In the genomic region with DNA sequence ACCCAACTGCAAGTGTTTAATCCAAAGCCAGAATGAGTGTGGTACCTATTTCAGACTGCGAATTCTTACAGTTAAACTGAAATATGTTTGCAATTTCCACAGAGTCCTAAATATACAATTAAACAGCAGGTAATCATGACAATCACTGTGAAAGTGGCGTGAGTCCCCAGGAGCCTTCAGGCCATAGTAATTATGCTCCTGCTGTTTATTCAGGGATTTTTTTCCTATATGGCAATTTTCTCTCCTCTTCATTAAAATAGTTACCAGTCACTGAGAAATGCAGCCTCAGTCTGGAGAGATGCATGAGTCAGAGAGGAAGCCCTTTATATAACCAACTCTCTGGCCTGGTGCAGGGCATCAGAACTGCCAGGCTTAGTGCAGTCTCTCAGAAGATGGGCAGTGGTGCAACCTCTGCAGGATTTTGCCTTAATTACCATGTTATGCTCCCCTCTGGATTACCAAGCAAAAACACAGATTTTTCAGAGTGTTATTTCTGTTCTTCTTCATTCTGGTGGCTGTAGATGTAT, we compare ENCODE assay signal across 30 mouse cellular contexts.
DNase-seq lines count a peak whose midpoint lies in the region; ATAC-seq lines count a peak whose summit lies in the region.
"Had no signal": no experiment of that assay in that cellular context is flagged by ENCODE, and none has a peak within 500 bp of the region (broad histone marks: within the 10 kb centered on the region; RNA-seq: fewer than 3 reads in every experiment).

No protein-coding gene starts in this region.

- H3K27me3 ChIP-seq in neural tube, embryonic 15.5 days (replicated peaks): no peaks in the 10 kb centered on the region
- H3K27me3 ChIP-seq in forebrain, embryonic 10.5 days (ENCODE audit: poor library complexity, severe bottlenecking): no peaks in the 10 kb centered on the region
- H3K27me3 ChIP-seq: heart, embryonic 15.5 days; limb, embryonic 15.5 days; liver, embryonic 13.5 days; megakaryocyte, embryonic 14.5 days; midbrain, embryonic 12.5 days had no signal

- H3K4me2 ChIP-seq in neural tube, embryonic 15.5 days: no peak overlapping the region
- H3K4me2 ChIP-seq: heart, embryonic 15.5 days; limb, embryonic 15.5 days; liver, embryonic 13.5 days; midbrain, embryonic 12.5 days had no signal

- H3K36me3 ChIP-seq in neural tube, embryonic 15.5 days: no peaks in the 10 kb centered on the region
- H3K36me3 ChIP-seq in forebrain, embryonic 10.5 days (replicated peaks): no peaks in the 10 kb centered on the region
- H3K36me3 ChIP-seq: heart, embryonic 10.5 days; heart, embryonic 15.5 days; limb, embryonic 10.5 days; limb, embryonic 15.5 days; liver, embryonic 13.5 days; midbrain, embryonic 12.5 days had no signal

- DNase-seq in cerebellum, adult 9-11 months: no peak
- DNase-seq in left cerebral cortex, adult 11 months (ENCODE audit: low spot score): peak; percentile 23
- no peak for DNase-seq in left cerebral cortex, postnatal 4 days
- DNase-seq in right cerebral cortex, adult 2 months (ENCODE audit: low spot score in 2 of 2): peak; percentile 22 to 28
- no peak for DNase-seq in right cerebral cortex, postnatal 25 days
- DNase-seq in forebrain, embryonic 10.5 days (ENCODE audit: extremely low spot score, low spot score): no peak
- DNase-seq: cerebellum, adult 18-20 months; cerebellum, postnatal 36 days; gastrocnemius, postnatal 25 days; heart, adult 11 months; kidney, adult 8-10 months; kidney, postnatal 4 days; liver, embryonic 13.5 days; lung, adult 18-20 months; lung, postnatal 4 days; spleen, adult 18-20 months; thymus, postnatal 14 days had no signal

- intact Hi-C loops in left cerebral cortex, postnatal 4 days (cut with DNase I): no loop called here

- WGBS in neural tube, embryonic 15.5 days: 41% methylated on average over 2 of the region's 2 CpGs
- WGBS in forebrain, embryonic 10.5 days: 79% methylated on average over 2 of the region's 2 CpGs

- no peak overlapping the region for H3K9ac ChIP-seq in neural tube, embryonic 15.5 days (replicated peaks)
- H3K9ac ChIP-seq: heart, embryonic 15.5 days; limb, embryonic 15.5 days; liver, embryonic 13.5 days; midbrain, embryonic 12.5 days had no signal

- no peaks in the 10 kb centered on the region for H3K4me1 ChIP-seq in neural tube, embryonic 15.5 days
- no peaks in the 10 kb centered on the region for H3K4me1 ChIP-seq in forebrain, embryonic 10.5 days
- H3K4me1 ChIP-seq: heart, embryonic 10.5 days; heart, embryonic 15.5 days; limb, embryonic 10.5 days; limb, embryonic 15.5 days; liver, embryonic 13.5 days; megakaryocyte, embryonic 14.5 days; midbrain, embryonic 12.5 days had no signal

- ATAC-seq in cerebellum, adult (ENCODE audit: insufficient number of reproducible peaks, low FRiP score, low TSS enrichment): peak; percentile 75; the same call in 1 of the 2 replicates
- ATAC-seq in neural tube, embryonic 15.5 days (ENCODE audit: low FRiP score): peak; percentile 35; the same call in 1 of the 2 replicates
- ATAC-seq: forebrain, embryonic 14.5 days; intestine, embryonic 16.5 days; lung, postnatal 0 days had no signal

- no peak overlapping the region for H3K4me3 ChIP-seq in neural tube, embryonic 15.5 days (replicated peaks)
- H3K4me3 ChIP-seq in forebrain, embryonic 10.5 days: no peak overlapping the region
- H3K4me3 ChIP-seq: heart, embryonic 10.5 days; heart, embryonic 15.5 days; limb, embryonic 10.5 days; limb, embryonic 15.5 days; liver, embryonic 13.5 days; megakaryocyte, embryonic 14.5 days; midbrain, embryonic 12.5 days; myocyte had no signal

- H3K27ac ChIP-seq in neural tube, embryonic 15.5 days (replicated peaks): no peak overlapping the region
- H3K27ac ChIP-seq in forebrain, embryonic 10.5 days: no peak overlapping the region
- H3K27ac ChIP-seq: heart, embryonic 10.5 days; heart, embryonic 15.5 days; kidney, postnatal 0 days; limb, embryonic 10.5 days; limb, embryonic 15.5 days; liver, embryonic 13.5 days; midbrain, embryonic 12.5 days had no signal

- H3K9me3 ChIP-seq in neural tube, embryonic 15.5 days (replicated peaks): no peaks in the 10 kb centered on the region
- H3K9me3 ChIP-seq in forebrain, embryonic 10.5 days: no peaks in the 10 kb centered on the region; the same call in 1 of the 2 replicates
- H3K9me3 ChIP-seq: heart, embryonic 10.5 days; heart, embryonic 15.5 days; limb, embryonic 10.5 days; limb, embryonic 15.5 days; liver, embryonic 13.5 days; megakaryocyte, embryonic 14.5 days; midbrain, embryonic 12.5 days had no signal

Comparison
In these comparisons a context has a peak if more than half of its experiments do, and no peak if none do; other contexts are left out.
1. DNase-seq: peak in left cerebral cortex, adult 11 months (single experiment) and right cerebral cortex, adult 2 months (2 of 2); none in cerebellum, adult 9-11 months (single experiment), left cerebral cortex, postnatal 4 days (single experiment), right cerebral cortex, postnatal 25 days (single experiment) and forebrain, embryonic 10.5 days (single experiment).